Comparison of ENCODE assay signal across 9 mouse cellular contexts in genomic region chr6:52002676-52003075, GRCm38 (mm10). TPM values are rescaled to one million over a fixed set of nuclear protein-coding genes. Genes with fewer than 3 reads are reported as not detected.
A peak's percentile ranks its signal among the peaks of the same experiment; 100 is the strongest.
DNase-seq lines count a peak whose midpoint lies in the region; ATAC-seq and TF ChIP-seq lines count a peak whose summit lies in the region.
"Had no signal": no experiment of that assay in that cellular context is flagged by ENCODE, and none has a peak within 500 bp of the region (broad histone marks: within the 10 kb centered on the region; RNA-seq: fewer than 3 reads in every experiment).

No protein-coding gene starts in this region.

- no peak overlapping the region for H3K9ac ChIP-seq in limb, embryonic 14.5 days (ENCODE audit: low read depth, low read length, severe bottlenecking)

- no peaks in the 10 kb centered on the region for H3K9me3 ChIP-seq in limb, embryonic 14.5 days (ENCODE audit: control insufficient read depth, low read length)

- WGBS in limb, embryonic 14.5 days: 18% methylated on average over 8 of the region's 8 CpGs

- H3K4me2 ChIP-seq in limb, embryonic 14.5 days (replicated peaks; ENCODE audit: low read depth, low read length, severe bottlenecking): no peak overlapping the region

- intact Hi-C loops in left cerebral cortex, adult 2 months (cut with DNase I): loop anchor here (2.0 to 5.0 kb wide), 2 partner anchors 130 to 194 kb away; no protein-coding TSS in a partner anchor

- no peak overlapping the region for H3K4me3 ChIP-seq in left cerebral cortex, adult 2 months
- no peak overlapping the region for H3K4me3 ChIP-seq in limb, embryonic 14.5 days (replicated peaks; ENCODE audit: low read length)

- peak; percentile 51 for TF ChIP-seq CTCF in left cerebral cortex, adult 2 months (IDR thresholded peaks at IDR 0.05)

- H3K4me1 ChIP-seq in limb, embryonic 14.5 days (ENCODE audit: control insufficient read depth, insufficient read depth, low read length): peaks cover 8% of the 10 kb centered on the region; the same call in 1 of the 2 replicates

- ATAC-seq in limb, embryonic 14.5 days (ENCODE audit: low FRiP score, low read depth): peak; percentile 60; the same call in 1 of the 2 replicates

- no peak overlapping the region for H3K27ac ChIP-seq in left cerebral cortex, adult 2 months
- H3K27ac ChIP-seq in limb, embryonic 14.5 days (replicated peaks; ENCODE audit: low read depth, low read length): no peak overlapping the region
- H3K27ac ChIP-seq: macrophage had no signal

- TF ChIP-seq POLR2A in limb, embryonic 14.5 days (IDR thresholded peaks at IDR 0.05; ENCODE audit: borderline replicate concordance, extremely low read depth, insufficient read depth, insufficient read length): no peak

- H3K27me3 ChIP-seq in limb, embryonic 14.5 days (ENCODE audit: control insufficient read depth, insufficient read depth, low read length): peaks cover 45% of the 10 kb centered on the region

- no peaks in the 10 kb centered on the region for H3K36me3 ChIP-seq in limb, embryonic 14.5 days (ENCODE audit: control insufficient read depth, insufficient read depth, low read length)

- DNase-seq in adrenal gland, adult 2 months: peak; percentile 62
- no peak for DNase-seq in adrenal gland, postnatal 4 days (ENCODE audit: low spot score in 2 of 2)
- peak in 1 of 2 experiments; percentile 16 for DNase-seq in left cerebral cortex, adult 2 months (ENCODE audit: extremely low spot score in 1 of 2, low spot score in 2 of 2)
- DNase-seq in left cerebral cortex, adult 11 months (ENCODE audit: low spot score): no peak
- peak; percentile 65 for DNase-seq in brain, adult 2 months (ENCODE audit: low read depth, low spot score)
- DNase-seq in limb, embryonic 14.5 days (ENCODE audit: low spot score): peak; percentile 87
- DNase-seq in B cell, adult 2 months: no peak
- DNase-seq in Muller cell, postnatal 12 days (ENCODE audit: inconsistent ontology term): no peak

RNA-seq across cellular contexts. Expression of gene Skap2, which starts 9.7 kb away (rescaled TPM):
- total RNA-seq in adrenal gland, adult 2 months (2021): 10 to 100 TPM; 45.6 to 57.5 TPM
- 2.9 and 3.5 TPM in 2 replicates for polyA plus RNA-seq in adrenal gland, adult 2 months (2012; rRNA removed)
- 10 to 100 TPM; 42.5 to 46.4 TPM for total RNA-seq in adrenal gland, postnatal 4 days (2021)
- total RNA-seq in left cerebral cortex, adult 2 months (2021): 10 to 100 TPM in 1 of 2 experiments, 1 to 10 TPM in 1; 8.9 to 10.5 TPM
- 11.0 and 14.4 TPM in 2 replicates for polyA plus RNA-seq in limb, embryonic 14.5 days (2012; rRNA removed)
- 18.3 and 23.0 TPM in 2 replicates for polyA plus RNA-seq in limb, embryonic 14.5 days (2014; fragmentation: Nextera tagmentation; extraction: Ambion mirVana)

Comparison
In these comparisons a context has a peak if more than half of its experiments do, and no peak if none do; other contexts are left out.
1. DNase-seq: peak in adrenal gland, adult 2 months (single experiment), brain, adult 2 months (single experiment) and limb, embryonic 14.5 days (single experiment); none in adrenal gland, postnatal 4 days (0 of 2), left cerebral cortex, adult 11 months (single experiment), B cell, adult 2 months (0 of 2) and Muller cell, postnatal 12 days (single experiment).